Mouse (Mus musculus) urinary bladder, postnatal 0 days (tissue): ENCODE results near the gene Pcyt2. TPM values are rescaled to one million over a fixed set of nuclear protein-coding genes. Genes with fewer than 3 reads are reported as not detected.

Experiments
- microRNA-seq: library from miRNA; unstranded; fragments of <30 nt; microRNA quantifications from one replicate; pipeline ENCODE4, GENCODE M21; 2016
- polyA plus RNA-seq: library from polyadenylated mRNA; unstranded; fragments of >200 nt; fragmentation: Nextera tagmentation; extraction: Ambion mirVana; gene quantifications from 2 replicates; pipeline ENCODE4 v1.2.1, GENCODE M21; 2015

Pcyt2 gene
- polyA plus RNA-seq = 72.3 and 111 TPM in 2 replicates

DNA sequence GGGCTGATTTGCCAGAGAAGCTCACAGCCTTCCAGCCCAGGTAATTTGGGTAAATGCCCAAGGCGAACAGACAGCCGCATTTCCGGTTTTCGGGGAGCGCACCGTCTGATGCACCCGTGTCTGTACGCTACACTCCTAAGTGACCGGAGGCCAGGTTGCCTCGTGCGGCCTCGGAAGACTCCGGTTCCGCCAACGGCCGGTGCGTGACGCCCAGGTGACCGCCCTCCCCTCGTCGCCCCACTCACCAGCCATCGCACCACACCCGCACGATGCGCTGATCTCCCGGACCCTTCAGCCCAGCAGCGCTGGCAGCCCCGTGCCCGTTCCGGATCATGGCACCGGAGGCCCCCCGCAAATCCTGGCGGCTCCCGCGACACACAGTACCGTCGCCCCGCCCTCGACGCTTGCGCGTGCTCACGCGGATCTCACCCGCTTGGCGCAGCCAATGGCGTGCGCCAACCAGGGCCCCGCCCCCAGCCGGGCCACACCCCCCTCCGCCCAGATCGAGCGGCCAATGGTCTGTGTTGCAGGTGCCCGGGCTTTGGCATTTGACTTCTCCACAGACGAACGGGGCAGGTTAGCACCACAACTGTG is at the start of gene Pcyt2:
Gene Pcyt2, minus strand, starts transcription at position 418 of the 594 bp plus-strand sequence.

DNA sequence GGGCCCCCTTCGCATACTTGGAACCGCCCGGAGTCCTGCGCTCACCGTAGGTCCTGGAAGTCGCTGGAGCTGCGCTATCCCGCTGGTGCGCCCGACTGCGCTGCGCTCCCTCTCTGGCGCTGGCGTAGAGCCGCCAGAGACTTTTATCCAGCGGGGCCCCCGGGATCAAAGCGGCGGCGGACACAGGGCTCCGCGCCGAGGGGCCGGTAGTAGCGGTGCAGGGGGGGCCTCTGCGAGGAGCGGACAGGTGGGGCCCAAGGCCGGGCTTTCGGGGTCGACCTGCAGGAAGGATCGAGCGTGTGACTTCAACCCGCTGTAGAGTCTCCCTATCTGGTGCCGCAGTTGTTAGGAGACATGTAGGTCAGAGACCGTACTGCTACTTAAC is 43.3 kb upstream of the Pcyt2 start, which contains the start of gene Notum:
Gene Notum, minus strand, starts transcription at position 100 of the 385 bp plus-strand sequence.

DNA sequence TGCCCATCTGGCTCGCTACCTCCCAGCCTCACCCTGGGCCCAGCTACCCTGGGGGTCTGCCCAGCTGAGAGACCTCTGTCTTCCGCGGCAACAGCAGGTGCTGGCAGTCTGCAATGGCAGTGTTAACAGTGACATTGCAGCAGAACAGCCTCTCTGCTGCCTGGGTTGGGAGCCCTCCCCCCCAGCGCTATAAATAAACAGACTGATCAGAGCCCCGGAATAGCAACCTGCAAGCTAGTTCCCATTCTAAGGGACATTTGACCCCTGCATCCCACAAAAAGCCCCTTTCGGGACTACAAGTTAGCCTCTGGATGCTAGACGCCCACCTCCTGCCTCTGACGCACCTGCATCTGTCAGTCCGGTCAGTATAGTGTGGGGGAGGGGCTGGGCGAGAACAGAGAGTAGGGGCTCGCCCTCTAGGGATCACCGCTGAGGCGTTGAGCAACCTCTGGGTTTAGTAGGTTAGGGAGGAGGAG is 30.3 kb upstream of the Pcyt2 start, which contains the start of gene Myadml2:
Gene Myadml2, minus strand, starts transcription at position 158 of the 476 bp plus-strand sequence.

DNA sequence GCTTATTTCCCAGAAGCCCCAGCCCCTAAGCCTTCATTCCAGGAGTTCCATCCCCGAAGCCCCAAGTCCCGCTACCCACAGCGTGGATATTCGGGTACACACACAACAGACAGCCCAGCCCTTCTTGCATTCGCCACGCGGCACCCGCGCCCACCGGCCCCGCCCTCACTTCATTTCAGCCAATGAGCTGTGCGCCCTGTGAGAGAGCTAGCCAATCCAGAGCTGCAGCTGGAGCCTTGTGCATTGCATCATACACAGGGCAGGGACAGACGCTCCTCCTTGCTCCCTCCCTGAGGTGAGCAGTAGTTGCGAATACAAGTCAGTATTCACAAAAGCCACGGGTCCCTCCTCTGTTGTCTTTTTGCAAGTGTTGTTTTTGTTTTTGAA is 25.9 kb upstream of the Pcyt2 start, which contains the start of gene Pycr1:
Gene Pycr1, minus strand, starts transcription at position 169 of the 387 bp plus-strand sequence.

GRCm38 (mm10) chr11:120633520-120634343 is 16.0 kb upstream of the Pcyt2 start, which contains the start of gene Mafg:
Gene Mafg (minus strand): TSS chr11:120633600.

GRCm38 (mm10) chr11:120625152-120625775 is 7.5 kb upstream of the Pcyt2 start, which contains the start of gene Sirt7:
Gene Sirt7 (minus strand): TSS chr11:120625240.

DNA sequence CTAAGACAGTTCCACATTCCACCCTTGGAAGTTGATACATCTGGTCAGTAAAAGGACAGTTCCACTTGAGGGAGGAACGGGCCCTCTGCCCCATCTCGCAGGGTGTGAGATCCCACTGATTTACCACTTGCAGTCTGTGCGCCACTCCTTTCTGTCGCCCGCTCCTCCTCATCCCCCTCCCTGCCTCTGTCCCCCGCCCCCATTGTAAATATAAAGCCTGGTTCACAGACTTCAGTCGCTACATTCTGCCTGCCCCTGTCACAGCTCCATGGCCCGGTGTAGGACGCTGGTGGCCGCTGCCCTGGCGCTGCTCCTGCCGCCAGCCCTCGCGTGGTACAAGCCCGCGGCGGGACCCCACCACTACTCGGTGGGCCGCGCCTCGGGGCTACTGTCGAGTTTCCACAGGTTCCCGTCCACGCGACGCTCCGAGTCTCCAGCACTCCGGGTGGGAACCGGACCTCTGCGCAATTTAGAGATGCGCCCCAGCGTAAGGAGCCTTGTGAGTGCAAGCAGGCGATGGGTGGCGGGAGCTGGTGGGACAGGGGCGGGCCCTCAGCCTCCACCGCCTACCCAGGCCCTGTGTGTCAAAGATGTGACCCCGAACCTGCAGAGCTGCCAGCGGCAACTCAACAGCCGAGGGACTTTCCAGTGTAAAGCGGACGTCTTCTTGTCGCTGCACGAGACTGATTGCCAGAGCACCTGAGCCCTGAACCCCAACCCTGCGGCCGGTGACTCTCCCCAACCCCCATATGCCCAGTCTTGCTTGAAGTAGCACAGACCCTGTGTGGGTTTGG is 9.3 kb downstream of the Pcyt2 start, which contains the start of gene Npb:
Gene Npb, plus strand, starts transcription at position 237 of the 794 bp plus-strand sequence.

DNA sequence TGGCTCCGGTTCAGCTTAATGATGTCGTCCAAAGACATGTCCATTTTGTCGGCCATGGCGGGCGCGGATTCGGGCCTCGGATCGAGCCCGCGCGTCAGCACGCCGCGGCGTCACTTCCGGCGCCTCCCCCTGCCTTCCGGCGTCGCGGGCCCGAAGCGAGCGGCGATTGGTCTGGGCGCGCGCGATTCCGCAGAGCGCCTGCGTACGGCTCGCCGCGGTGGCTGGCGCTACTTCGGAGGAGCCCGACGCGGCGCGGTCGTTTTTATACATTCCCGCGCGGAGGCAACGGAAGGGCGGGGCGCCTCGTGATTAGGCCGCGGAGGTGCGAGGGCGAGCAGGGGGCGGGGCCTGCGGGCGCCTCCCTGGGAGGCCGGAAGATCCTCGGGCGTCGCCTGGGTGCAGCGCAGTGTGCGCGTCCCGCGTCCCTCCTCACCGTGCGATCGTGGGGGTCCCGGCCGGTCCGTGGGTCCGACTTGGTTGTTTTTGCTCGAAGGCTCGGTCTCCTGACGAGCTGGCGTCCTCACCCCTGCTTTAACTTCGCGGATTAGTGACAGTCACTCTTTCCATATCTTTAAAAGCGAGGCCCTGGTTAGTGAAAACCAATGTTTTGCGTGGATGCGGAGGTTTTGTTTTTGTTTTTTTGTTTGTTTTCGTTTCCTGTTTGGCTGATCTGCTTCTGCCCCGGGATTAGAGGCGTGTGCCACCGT is 19.3 kb downstream of the Pcyt2 start, which contains the start of the genes Alyref and Anapc11:
Gene Alyref, minus strand, starts transcription at position 83 of the 707 bp plus-strand sequence.
Gene Anapc11, plus strand, starts transcription at position 139 of the 707 bp plus-strand sequence.

GRCm38 (mm10) chr11:120581490-120582267 is 36.1 kb downstream of the Pcyt2 start, which contains the start of gene Arhgdia:
Gene Arhgdia (minus strand): TSS chr11:120581624.

GRCm38 (mm10) chr11:120572752-120573584 is 44.8 kb downstream of the Pcyt2 start, which contains the start of gene P4hb:
Gene P4hb (minus strand): TSS chr11:120573253.

Small RNAs within 50 kb of the gene (microRNA-seq; reads per million reads assigned to microRNA genes)
- gene Mir6936 = not detected

Other genes with a start within 250 kb of the Pcyt2 start
- gene Faap100, start 239.2 kb downstream of the Pcyt2 start, polyA plus RNA-seq = 14.0 and 14.3 TPM in 2 replicates
- 16.9 and 18.8 TPM in 2 replicates for gene Nploc4, start 180.2 kb downstream of the Pcyt2 start, polyA plus RNA-seq
- gene Tspan10, start 175.3 kb downstream of the Pcyt2 start, polyA plus RNA-seq = not detected in 2 replicates
- gene Pde6g, start 164.4 kb downstream of the Pcyt2 start, polyA plus RNA-seq = not detected in 2 replicates
- gene Oxld1, start 159.9 kb downstream of the Pcyt2 start, polyA plus RNA-seq = 17.1 and 17.8 TPM in 2 replicates
- 13.1 and 15.9 TPM in 2 replicates for gene Ccdc137, start 159.8 kb downstream of the Pcyt2 start, polyA plus RNA-seq
- gene Arl16, start 150.3 kb downstream of the Pcyt2 start, polyA plus RNA-seq = 29.6 and 31.2 TPM in 2 replicates
- 91.2 and 100 TPM in 2 replicates for gene Mrpl12, start 133.3 kb downstream of the Pcyt2 start, polyA plus RNA-seq
- 34.6 and 38.5 TPM in 2 replicates for gene Slc25a10, start 126.1 kb downstream of the Pcyt2 start, polyA plus RNA-seq
- gene Gcgr, start 87.2 kb downstream of the Pcyt2 start, polyA plus RNA-seq = 0.93 and 0.97 TPM in 2 replicates
- 157 and 172 TPM in 2 replicates for gene Mcrip1, start 68.2 kb downstream of the Pcyt2 start, polyA plus RNA-seq
- gene Ppp1r27, start 66.8 kb downstream of the Pcyt2 start, polyA plus RNA-seq = not detected in 2 replicates
- 515 and 546 TPM in 2 replicates for gene P4hb, start 44.7 kb downstream of the Pcyt2 start, polyA plus RNA-seq
- 458 and 475 TPM in 2 replicates for gene Arhgdia, start 36.3 kb downstream of the Pcyt2 start, polyA plus RNA-seq
- gene Alyref, start 19.6 kb downstream of the Pcyt2 start, polyA plus RNA-seq = 162 and 194 TPM in 2 replicates
- gene Anapc11, start 19.5 kb downstream of the Pcyt2 start, polyA plus RNA-seq = 165 and 166 TPM in 2 replicates
- gene Npb, start 9.5 kb downstream of the Pcyt2 start, polyA plus RNA-seq = 0.43 and 1.1 TPM in 2 replicates
- 24.9 and 25.5 TPM in 2 replicates for gene Sirt7, start 7.3 kb upstream of the Pcyt2 start, polyA plus RNA-seq
- 19.3 and 22.6 TPM in 2 replicates for gene Mafg, start 15.7 kb upstream of the Pcyt2 start, polyA plus RNA-seq
- gene Pycr1, start 25.8 kb upstream of the Pcyt2 start, polyA plus RNA-seq = 22.5 and 33.3 TPM in 2 replicates
- gene Myadml2, start 30.2 kb upstream of the Pcyt2 start, polyA plus RNA-seq = 0.28 TPM in 1 of 2 replicates, not detected in the other
- gene Notum, start 43.2 kb upstream of the Pcyt2 start, polyA plus RNA-seq = 2.6 and 4.4 TPM in 2 replicates
- 72.0 and 79.9 TPM in 2 replicates for gene Aspscr1, start 55.0 kb upstream of the Pcyt2 start, polyA plus RNA-seq
- 94.9 and 105 TPM in 2 replicates for gene Cenpx, start 95.8 kb upstream of the Pcyt2 start, polyA plus RNA-seq
- gene Lrrc45, start 96.0 kb upstream of the Pcyt2 start, polyA plus RNA-seq = 21.2 and 22.0 TPM in 2 replicates
- 10.7 and 14.6 TPM in 2 replicates for gene Rac3, start 103.5 kb upstream of the Pcyt2 start, polyA plus RNA-seq
- 31.5 and 35.7 TPM in 2 replicates for gene Dcxr, start 109.3 kb upstream of the Pcyt2 start, polyA plus RNA-seq
- gene Cbr2, start 114.2 kb upstream of the Pcyt2 start, polyA plus RNA-seq = 81.7 and 93.4 TPM in 2 replicates
- 1.5 and 2.2 TPM in 2 replicates for gene Hmga1b, start 144.9 kb upstream of the Pcyt2 start, polyA plus RNA-seq
- 19.7 and 20.3 TPM in 2 replicates for gene Rfng, start 166.3 kb upstream of the Pcyt2 start, polyA plus RNA-seq
- gene Gps1, start 166.3 kb upstream of the Pcyt2 start, polyA plus RNA-seq = 118 and 123 TPM in 2 replicates
- gene Dus1l, start 178.5 kb upstream of the Pcyt2 start, polyA plus RNA-seq = 38.1 and 41.2 TPM in 2 replicates
- gene Fasn, start 206.6 kb upstream of the Pcyt2 start, polyA plus RNA-seq = 17.8 and 30.1 TPM in 2 replicates